Mouse (Mus musculus) hindlimb bud, embryonic 11.5 days (tissue): ENCODE measurements around the gene 2610528A11Rik.
A peak's percentile ranks its signal among the peaks of the same experiment; 100 is the strongest.
"Not testable (repeated sequence)": the region's sequence is repeated elsewhere in the genome, so short reads cannot be mapped to it uniquely, and the experiment has no call there.

Experiments used
- DNase-seq: peaks from one replicate; pipeline ENCODE4 v3.0.0-alpha.2; 2012; ENCODE audit warnings: low read depth, low spot score; ENCODE audit errors: extremely low spot score

The 2610528A11Rik gene

GRCm38 (mm10) chr14:37113922-37114321, at the start of gene 2610528A11Rik:
Gene 2610528A11Rik, minus strand, starts transcription at chr14:37114022.
- no peak for DNase-seq

GRCm38 (mm10) chr14:37163277-37163956, 49.6 kb upstream of the 2610528A11Rik start:
- DNase-seq: no peak

- DNase-seq: no peak
These were observed 40.6 kb upstream of the 2610528A11Rik start for GRCm38 (mm10) chr14:37154391-37154790.

GRCm38 (mm10) chr14:37139051-37139710, 25.4 kb upstream of the 2610528A11Rik start:
- no peak for DNase-seq

GRCm38 (mm10) chr14:37137596-37137995, 23.8 kb upstream of the 2610528A11Rik start:
- DNase-seq: not testable (repeated sequence)

GRCm38 (mm10) chr14:37136110-37136509, 22.3 kb upstream of the 2610528A11Rik start:
- DNase-seq: no peak

- DNase-seq: peak; percentile 14
These were observed 21.8 kb upstream of the 2610528A11Rik start for GRCm38 (mm10) chr14:37135671-37136070.

GRCm38 (mm10) chr14:37135127-37135593, 21.3 kb upstream of the 2610528A11Rik start, which contains the start of gene Ghitm:
Gene Ghitm, minus strand, starts transcription at chr14:37135272.
- peak; percentile 89 for DNase-seq

GRCm38 (mm10) chr14:37134304-37135126, 20.7 kb upstream of the 2610528A11Rik start:
- DNase-seq: no peak

- DNase-seq: no peak
These were observed 13.8 kb upstream of the 2610528A11Rik start for GRCm38 (mm10) chr14:37127652-37128051.

GRCm38 (mm10) chr14:37119233-37119632, 5.4 kb upstream of the 2610528A11Rik start:
- no peak for DNase-seq

- DNase-seq: no peak
These were observed 891 bp downstream of the 2610528A11Rik start for GRCm38 (mm10) chr14:37112931-37113330.

GRCm38 (mm10) chr14:37111371-37111770, 2.5 kb downstream of the 2610528A11Rik start:
- DNase-seq: no peak

- no peak for DNase-seq
These were observed 3.4 kb downstream of the 2610528A11Rik start for GRCm38 (mm10) chr14:37110456-37110855.

GRCm38 (mm10) chr14:37109975-37110374, 3.8 kb downstream of the 2610528A11Rik start:
- DNase-seq: no peak

GRCm38 (mm10) chr14:37109460-37109859, 4.4 kb downstream of the 2610528A11Rik start:
- no peak for DNase-seq

GRCm38 (mm10) chr14:37105846-37106245, 8.0 kb downstream of the 2610528A11Rik start:
- no peak for DNase-seq

- DNase-seq: no peak
These were observed 9.1 kb downstream of the 2610528A11Rik start for GRCm38 (mm10) chr14:37104747-37105146.

- no peak for DNase-seq
These were observed 11.3 kb downstream of the 2610528A11Rik start for GRCm38 (mm10) chr14:37102484-37102883.

- no peak for DNase-seq
These were observed 12.3 kb downstream of the 2610528A11Rik start for GRCm38 (mm10) chr14:37101531-37101930.

GRCm38 (mm10) chr14:37097956-37098530, 15.8 kb downstream of the 2610528A11Rik start, which contains the start of gene Cdhr1:
Gene Cdhr1, minus strand, starts transcription at chr14:37098347.
- DNase-seq: no peak
